Mouse (Mus musculus) forebrain, embryonic 12.5 days (tissue): ENCODE measurements around the gene Fetub. TPM values are rescaled to one million over a fixed set of nuclear protein-coding genes. Genes with fewer than 3 reads are reported as not detected.

Experiments
- ATAC-seq: fragments of 200-750 bp; cut with Nextera tagmentation; 2 replicates; pipeline ENCODE4 v1.8.0; 2017; ENCODE audit warnings: moderate TSS enrichment; ENCODE audit not compliant: low FRiP score
- H3K27ac ChIP-seq: fragments of 300-500 bp; sonication (generic); 2 replicates; pipeline ENCODE4 v1.5.1; 2016; ENCODE audit warnings: mild to moderate bottlenecking
- H3K27me3 ChIP-seq: fragments of 300-500 bp; sonication (generic); 2 replicates; pipeline ENCODE4 v1.6.1; 2016; ENCODE audit warnings: mild to moderate bottlenecking
- H3K36me3 ChIP-seq: fragments of 300-500 bp; sonication (generic); replicated peaks from 2 replicates; pipeline ENCODE4 v1.6.1; 2016; ENCODE audit warnings: mild to moderate bottlenecking
- H3K4me1 ChIP-seq: fragments of 300-500 bp; sonication (generic); 2 replicates; pipeline ENCODE4 v1.6.1; 2016
- H3K4me2 ChIP-seq: fragments of 300-500 bp; sonication (generic); 2 replicates; pipeline ENCODE4 v1.6.1; 2016; ENCODE audit warnings: mild to moderate bottlenecking, moderate library complexity
- H3K4me3 ChIP-seq: fragments of 300-500 bp; sonication (generic); replicated peaks from 2 replicates; pipeline ENCODE4 v1.5.1; 2016; ENCODE audit warnings: mild to moderate bottlenecking
- H3K9ac ChIP-seq: fragments of 300-500 bp; sonication (generic); 2 replicates; pipeline ENCODE4 v1.6.1; 2016; ENCODE audit warnings: mild to moderate bottlenecking
- H3K9me3 ChIP-seq: fragments of 300-500 bp; sonication (generic); 2 replicates; pipeline ENCODE4 v1.6.1; 2016
- whole genome bisulfite sequencing: fragments of 180-500 bp; shearing (Covaris S2); methylation state at CpG from one replicate; pipeline ENCODE4 v1.1.7; 2016; 5-methylcytosine and 5-hydroxymethylcytosine counted together
- polyA plus RNA-seq: library from polyadenylated mRNA; unstranded; fragments of >200 nt; fragmentation: Nextera tagmentation; extraction: Ambion mirVana; gene quantifications from 2 replicates; pipeline ENCODE4 v1.2.1, GENCODE M21; 2016

The Fetub gene
- polyA plus RNA-seq, 1 experiment from 2014 or later = not detected

- Histone ChIP-seq H3K27me3 (no peaks in the 10 kb centered on the region), H3K4me3 (no peak overlapping the region), H3K9me3 (no peaks in the 10 kb centered on the region), H3K4me1 (peaks cover 6% of the 10 kb centered on the region; the same call in 1 of the 2 replicates), H3K4me2 (no peak overlapping the region), H3K36me3 (no peaks in the 10 kb centered on the region), H3K27ac (no peak overlapping the region), H3K9ac (no peak overlapping the region)
- 53% methylated on average over 4 of the region's 4 CpGs for WGBS
- ATAC-seq = no peak
Measured at GRCm38 (mm10) chr16:22888835-22889234, 29.3 kb upstream of the Fetub start.

GRCm38 (mm10) chr16:22889716-22890115 is 28.4 kb upstream of the Fetub start:
- no peak overlapping the region for H3K27ac ChIP-seq
- no peak overlapping the region for H3K4me3 ChIP-seq
- no peak overlapping the region for H3K4me2 ChIP-seq
- WGBS = 94% methylated on average over 8 of the region's 8 CpGs
- H3K9ac ChIP-seq = no peak overlapping the region
- H3K36me3 ChIP-seq = no peaks in the 10 kb centered on the region
- H3K9me3 ChIP-seq = no peaks in the 10 kb centered on the region
- peaks cover 6% of the 10 kb centered on the region; the same call in 1 of the 2 replicates for H3K4me1 ChIP-seq
- H3K27me3 ChIP-seq = no peaks in the 10 kb centered on the region
- ATAC-seq = no peak

DNA sequence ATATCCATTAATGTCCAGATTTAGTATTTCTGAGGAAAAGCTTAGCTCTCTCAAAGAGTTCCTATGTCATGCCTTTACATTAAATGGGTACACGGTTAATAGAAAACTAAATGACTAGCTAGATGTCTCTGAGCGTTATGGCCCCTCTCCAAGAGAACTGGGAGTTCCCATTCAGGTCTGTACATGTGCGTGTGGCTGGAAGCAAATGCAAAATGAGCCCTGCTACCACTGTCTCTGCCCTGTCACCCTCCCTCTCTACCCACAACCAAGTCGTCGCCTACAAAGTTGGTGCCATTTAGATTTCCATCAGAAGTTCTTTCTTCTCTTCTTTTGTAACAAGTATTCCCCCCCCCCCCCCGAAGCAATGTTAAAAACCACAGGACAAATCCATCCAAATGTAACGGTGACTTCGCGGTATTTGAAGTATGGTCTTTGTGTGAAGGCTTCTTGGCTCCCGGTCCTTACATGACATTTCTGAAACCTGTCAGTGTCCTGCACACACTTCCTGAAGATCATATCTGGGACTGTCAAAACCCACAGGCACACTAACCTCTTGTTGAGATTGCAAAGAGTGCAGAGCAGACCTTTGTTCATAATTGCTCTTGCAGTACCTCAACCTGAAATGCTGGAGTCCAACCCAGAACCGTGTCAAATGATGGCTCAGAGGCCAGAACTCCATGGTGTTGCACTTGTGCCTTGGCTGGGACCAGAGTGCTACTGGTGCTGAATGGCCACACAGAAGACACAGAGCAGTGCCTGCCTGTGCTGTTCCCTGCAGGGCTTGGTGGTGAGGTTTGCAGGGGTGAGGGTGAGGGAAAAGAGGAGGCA is 27.2 kb upstream of the Fetub start, which contains the start of gene Ahsg:
TSS of gene Ahsg (plus strand) at position 595 of the 828 bp plus-strand sequence.
- Histone ChIP-seq H3K4me2 (no peak within 1 kb of the TSS), H3K4me1 (peaks cover 6% of the 10 kb centered on the region; the same call in 1 of the 2 replicates), H3K36me3 (no peaks in the 10 kb centered on the region), H3K4me3 (no peak within 1 kb of the TSS), H3K27me3 (no peaks in the 10 kb centered on the region), H3K27ac (no peak within 1 kb of the TSS), H3K9me3 (no peaks in the 10 kb centered on the region), H3K9ac (no peak within 1 kb of the TSS)
- ATAC-seq = no peak
- WGBS = 88% methylated on average over 11 of the region's 11 CpGs

- H3K4me3 ChIP-seq = no peak overlapping the region
- H3K4me2 ChIP-seq = no peak overlapping the region
Measured at GRCm38 (mm10) chr16:22891733-22892154, 26.4 kb upstream of the Fetub start.

GRCm38 (mm10) chr16:22894095-22894494 is 24.0 kb upstream of the Fetub start:
- no peak for ATAC-seq
- H3K4me1 ChIP-seq = no peaks in the 10 kb centered on the region; the same call in 1 of the 2 replicates
- H3K9ac ChIP-seq = no peak overlapping the region
- no peaks in the 10 kb centered on the region for H3K27me3 ChIP-seq
- no peak overlapping the region for H3K4me2 ChIP-seq
- no peak overlapping the region for H3K27ac ChIP-seq
- no peak overlapping the region for H3K4me3 ChIP-seq
- H3K9me3 ChIP-seq = no peaks in the 10 kb centered on the region
- no peaks in the 10 kb centered on the region for H3K36me3 ChIP-seq
- WGBS = 75% methylated on average over 8 of the region's 8 CpGs

More at GRCm38 (mm10) chr16:22891733-22892154, 26.4 kb upstream of the Fetub start:
- H3K4me1 ChIP-seq = peaks cover 4% of the 10 kb centered on the region; the same call in 1 of the 2 replicates
- H3K27ac ChIP-seq = no peak overlapping the region
- no peak for ATAC-seq
- no peaks in the 10 kb centered on the region for H3K36me3 ChIP-seq
- H3K9ac ChIP-seq = no peak overlapping the region
- H3K27me3 ChIP-seq = no peaks in the 10 kb centered on the region
- WGBS = 91% methylated on average over 8 of the region's 8 CpGs
- H3K9me3 ChIP-seq = no peaks in the 10 kb centered on the region

GRCm38 (mm10) chr16:22896618-22897017 is 21.5 kb upstream of the Fetub start:
- no peak overlapping the region for H3K9ac ChIP-seq
- H3K27ac ChIP-seq = no peak overlapping the region
- WGBS = 73% methylated on average over 2 of the region's 2 CpGs
- H3K9me3 ChIP-seq = no peaks in the 10 kb centered on the region
- no peak overlapping the region for H3K4me2 ChIP-seq
- H3K27me3 ChIP-seq = no peaks in the 10 kb centered on the region
- H3K36me3 ChIP-seq = no peaks in the 10 kb centered on the region
- no peak overlapping the region for H3K4me3 ChIP-seq
- H3K4me1 ChIP-seq = no peaks in the 10 kb centered on the region; the same call in 1 of the 2 replicates
- no peak for ATAC-seq

- WGBS = 61% methylated on average over 5 of the region's 5 CpGs
Measured at GRCm38 (mm10) chr16:22899346-22899745, 18.8 kb upstream of the Fetub start.

DNA sequence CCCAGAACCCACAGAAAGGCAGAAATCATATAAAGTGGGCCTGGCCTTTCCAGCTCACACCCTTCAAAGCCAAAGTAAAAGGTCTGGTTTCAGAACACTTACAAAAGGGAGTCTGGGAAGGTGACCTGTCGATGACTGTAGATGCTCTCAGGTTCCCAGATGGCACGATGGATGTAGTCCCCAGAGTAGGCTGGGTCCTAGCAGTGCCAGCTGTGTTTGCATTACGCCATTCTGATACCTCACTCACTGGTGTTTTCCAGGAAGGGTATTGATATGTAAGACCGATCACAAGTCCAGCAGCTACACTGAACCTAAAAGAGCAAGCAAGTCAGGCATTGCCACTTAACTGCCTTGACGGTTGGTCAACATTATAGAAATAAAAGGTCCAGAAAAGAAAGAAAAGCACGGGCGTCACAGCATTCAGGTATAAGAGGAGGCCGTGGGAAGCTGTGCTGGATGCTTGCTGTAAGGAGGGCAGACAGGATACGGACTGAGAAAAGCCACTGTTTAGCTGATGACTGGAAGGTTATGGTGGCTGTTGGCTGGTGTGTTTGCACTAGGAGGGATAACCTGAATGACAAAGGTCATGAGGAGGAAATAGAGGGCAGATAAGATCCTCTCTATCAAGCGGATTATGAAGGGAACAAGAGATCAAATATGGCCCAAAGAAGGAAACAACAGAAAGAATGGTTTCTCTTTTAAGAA is 18.1 kb upstream of the Fetub start:
- H3K36me3 ChIP-seq = no peaks in the 10 kb centered on the region
- no peak for ATAC-seq
- no peaks in the 10 kb centered on the region for H3K4me1 ChIP-seq
- no peak overlapping the region for H3K9ac ChIP-seq
- no peaks in the 10 kb centered on the region for H3K27me3 ChIP-seq
- no peaks in the 10 kb centered on the region for H3K9me3 ChIP-seq
- H3K4me2 ChIP-seq = no peak overlapping the region
- no peak overlapping the region for H3K4me3 ChIP-seq
- no peak overlapping the region for H3K27ac ChIP-seq
- WGBS = 88% methylated on average over 10 of the region's 10 CpGs

More at GRCm38 (mm10) chr16:22899346-22899745, 18.8 kb upstream of the Fetub start:
- Histone ChIP-seq H3K9ac (no peak overlapping the region), H3K4me2 (no peak overlapping the region), H3K27ac (no peak overlapping the region), H3K9me3 (no peaks in the 10 kb centered on the region), H3K4me1 (no peaks in the 10 kb centered on the region), H3K36me3 (no peaks in the 10 kb centered on the region), H3K4me3 (no peak overlapping the region), H3K27me3 (no peaks in the 10 kb centered on the region)
- ATAC-seq = no peak

GRCm38 (mm10) chr16:22901326-22901725 is 16.8 kb upstream of the Fetub start:
- H3K9me3 ChIP-seq = no peaks in the 10 kb centered on the region
- no peaks in the 10 kb centered on the region for H3K4me1 ChIP-seq
- 89% methylated on average over 3 of the region's 3 CpGs for WGBS
- no peak overlapping the region for H3K27ac ChIP-seq
- H3K36me3 ChIP-seq = no peaks in the 10 kb centered on the region
- H3K4me3 ChIP-seq = no peak overlapping the region
- no peak overlapping the region for H3K4me2 ChIP-seq
- no peak for ATAC-seq
- H3K9ac ChIP-seq = no peak overlapping the region
- no peaks in the 10 kb centered on the region for H3K27me3 ChIP-seq

- no peak overlapping the region for H3K27ac ChIP-seq
- no peaks in the 10 kb centered on the region for H3K9me3 ChIP-seq
- no peaks in the 10 kb centered on the region for H3K4me1 ChIP-seq
- H3K9ac ChIP-seq = no peak overlapping the region
- H3K4me3 ChIP-seq = no peak overlapping the region
- H3K4me2 ChIP-seq = no peak overlapping the region
- ATAC-seq = no peak
- no peaks in the 10 kb centered on the region for H3K36me3 ChIP-seq
- WGBS = 92% methylated on average over 6 of the region's 6 CpGs
- H3K27me3 ChIP-seq = no peaks in the 10 kb centered on the region
Measured at GRCm38 (mm10) chr16:22909290-22909689, 8.8 kb upstream of the Fetub start.

- Histone ChIP-seq H3K27ac (no peak overlapping the region), H3K36me3 (no peaks in the 10 kb centered on the region), H3K9ac (no peak overlapping the region), H3K4me2 (no peak overlapping the region), H3K27me3 (no peaks in the 10 kb centered on the region), H3K9me3 (no peaks in the 10 kb centered on the region), H3K4me1 (no peaks in the 10 kb centered on the region), H3K4me3 (no peak overlapping the region)
- no peak for ATAC-seq
- 79% methylated on average over 3 of the region's 3 CpGs for WGBS
Measured at GRCm38 (mm10) chr16:22911986-22912385, 6.1 kb upstream of the Fetub start.

GRCm38 (mm10) chr16:22912886-22913285 is 5.2 kb upstream of the Fetub start:
- Histone ChIP-seq H3K9ac (no peak overlapping the region), H3K9me3 (no peaks in the 10 kb centered on the region), H3K27ac (no peak overlapping the region), H3K4me2 (no peak overlapping the region), H3K36me3 (no peaks in the 10 kb centered on the region), H3K27me3 (no peaks in the 10 kb centered on the region), H3K4me1 (no peaks in the 10 kb centered on the region), H3K4me3 (no peak overlapping the region)
- ATAC-seq = no peak
- WGBS = 87% methylated on average over 6 of the region's 6 CpGs
